Mouse (Mus musculus) MEL (cell line): ENCODE data around the gene Rnf111. TPM values are rescaled to one million over a fixed set of nuclear protein-coding genes. Genes with fewer than 3 reads are reported as not detected.

Source experiments
- DNase-seq: peaks from one replicate; pipeline ENCODE4 v3.0.0; 2011; ENCODE audit warnings: low read depth, low spot score
- H3K27ac ChIP-seq: 2 replicates; pipeline ENCODE4 v1.5.1; 2012; ENCODE audit warnings: low read depth, mild to moderate bottlenecking, control low read depth, low read length, moderate library complexity; ENCODE audit not compliant: control insufficient read depth
- H3K27me3 ChIP-seq, 2 experiments: fragments of 150-350 bp in 1 of 2; sonication (generic) in 1 of 2; 2 replicates each; pipeline ENCODE4 v1.6.1; 2012; ENCODE audit warnings: low read length in 2 of 2, mild to moderate bottlenecking in 2 of 2, improper control_type of control experiment in 1 of 2, moderate library complexity in 1 of 2; ENCODE audit not compliant: insufficient read depth in 2 of 2, control insufficient read depth in 1 of 2
- H3K36me3 ChIP-seq, 2 experiments: 2 replicates each; pipeline ENCODE4 v1.6.1; 2012 to 2014; ENCODE audit warnings: low read length in 2 of 2, improper control_type of control experiment in 1 of 2, inconsistent platforms in 1 of 2, mild to moderate bottlenecking in 1 of 2; ENCODE audit not compliant: insufficient read depth in 2 of 2, control insufficient read depth in 1 of 2
- H3K4me1 ChIP-seq, 2 experiments: fragments of 150-350 bp in 1 of 2; sonication (generic) in 1 of 2; 2 replicates each; pipeline ENCODE4 v1.6.1; 2012; ENCODE audit warnings: low read length in 2 of 2, improper control_type of control experiment in 1 of 2, mild to moderate bottlenecking in 1 of 2; ENCODE audit not compliant: insufficient read depth in 2 of 2, control insufficient read depth in 1 of 2
- H3K4me3 ChIP-seq, 2 experiments: fragments of 150-350 bp in 1 of 2; sonication (generic) in 1 of 2; 2 replicates each; pipeline ENCODE4 v1.5.1; 2012; ENCODE audit warnings: low read depth in 2 of 2, low read length in 2 of 2, mild to moderate bottlenecking in 2 of 2, moderate library complexity in 2 of 2, control low read depth in 1 of 2, improper control_type of control experiment in 1 of 2; ENCODE audit not compliant: control insufficient read depth in 1 of 2, insufficient read depth in 1 of 2
- H3K79me2 ChIP-seq: 2 replicates; pipeline ENCODE4 v1.6.1; 2012; ENCODE audit warnings: mild to moderate bottlenecking, low read length, moderate library complexity; ENCODE audit not compliant: control insufficient read depth, poor library complexity, insufficient read depth
- H3K9ac ChIP-seq: 2 replicates; pipeline ENCODE4 v1.6.1; 2012; ENCODE audit warnings: low read depth, mild to moderate bottlenecking, control low read depth, low read length, moderate library complexity; ENCODE audit not compliant: control insufficient read depth, poor library complexity, severe bottlenecking
- H3K9me3 ChIP-seq: fragments of 150-350 bp; sonication (generic); replicated peaks from 2 replicates; pipeline ENCODE4 v1.6.1; 2012; ENCODE audit warnings: mild to moderate bottlenecking, low read length, improper control_type of control experiment, moderate library complexity; ENCODE audit not compliant: insufficient read depth
- CHD1 ChIP-seq: IDR thresholded peaks from 2 replicates; pipeline ENCODE4 v1.6.1; 2012; ENCODE audit warnings: low read depth, mild to moderate bottlenecking, inconsistent platforms, low read length, improper control_type of control experiment
- CTCF ChIP-seq, 3 experiments: IDR thresholded peaks in 2 of 3; conservative IDR thresholded peaks in 1 of 3; 2 replicates each; pipeline ENCODE4 v1.5.1; 2011 to 2012; ENCODE audit warnings: low read length in 3 of 3, low read depth in 2 of 3, mild to moderate bottlenecking in 2 of 3, improper control_type of control experiment in 1 of 3, inconsistent platforms in 1 of 3, mixed read lengths in 1 of 3, moderate library complexity in 1 of 3; ENCODE audit not compliant: control insufficient read depth in 1 of 3, insufficient read depth in 1 of 3, poor library complexity in 1 of 3, severe bottlenecking in 1 of 3
- EP300 ChIP-seq, 2 experiments: IDR thresholded peaks; 2 replicates each; pipeline ENCODE4 v1.6.1; 2011; ENCODE audit warnings: improper control_type of control experiment in 2 of 2, low read length in 2 of 2, low read depth in 1 of 2, mild to moderate bottlenecking in 1 of 2
- GABPA ChIP-seq: IDR thresholded peaks from 2 replicates; pipeline ENCODE4 v1.6.1; 2012; ENCODE audit warnings: low read depth, mild to moderate bottlenecking, inconsistent platforms, low read length, improper control_type of control experiment, moderate library complexity
- GATA1 ChIP-seq: IDR thresholded peaks from 2 replicates; pipeline ENCODE4 v1.6.1; 2011; ENCODE audit warnings: low read depth, low read length, improper control_type of control experiment
- HCFC1 ChIP-seq: IDR thresholded peaks from 2 replicates; pipeline ENCODE4 v1.6.1; 2012; ENCODE audit warnings: low read depth, mild to moderate bottlenecking, inconsistent platforms, low read length, improper control_type of control experiment, moderate library complexity
- JUND ChIP-seq: IDR thresholded peaks from 2 replicates; pipeline ENCODE4 v1.6.1; 2011; ENCODE audit warnings: low read depth, mild to moderate bottlenecking, improper control_type of control experiment, low read length
- KAT2A ChIP-seq: conservative IDR thresholded peaks from 2 replicates; pipeline ENCODE4 v1.6.1; 2012; ENCODE audit warnings: low read depth, low read length, improper control_type of control experiment, inconsistent platforms
- MAFK ChIP-seq: IDR thresholded peaks from 2 replicates; pipeline ENCODE4 v1.6.1; 2011; ENCODE audit warnings: low read depth, mild to moderate bottlenecking, low read length, improper control_type of control experiment, borderline replicate concordance
- MAX ChIP-seq: IDR thresholded peaks from 2 replicates; pipeline ENCODE4 v1.6.1; 2011; ENCODE audit warnings: low read length, improper control_type of control experiment
- MAZ ChIP-seq: IDR thresholded peaks from 2 replicates; pipeline ENCODE4 v1.6.1; 2012; ENCODE audit warnings: low read depth, mild to moderate bottlenecking, inconsistent platforms, low read length, improper control_type of control experiment
- MXI1 ChIP-seq: IDR thresholded peaks from 2 replicates; pipeline ENCODE4 v1.6.1; 2011; ENCODE audit warnings: mild to moderate bottlenecking, low read depth, low read length, improper control_type of control experiment
- MYB ChIP-seq: IDR thresholded peaks from 2 replicates; pipeline ENCODE4 v1.6.1; 2011; ENCODE audit warnings: mild to moderate bottlenecking, low read depth, low read length, improper control_type of control experiment
- MYC ChIP-seq: IDR thresholded peaks from 2 replicates; pipeline ENCODE4 v1.6.1; 2011; ENCODE audit warnings: low read depth, mild to moderate bottlenecking, low read length, improper control_type of control experiment, moderate library complexity
- NRF1 ChIP-seq: IDR thresholded peaks from 2 replicates; pipeline ENCODE4 v1.6.1; 2014; ENCODE audit warnings: low read depth, mild to moderate bottlenecking, inconsistent platforms, low read length, improper control_type of control experiment, moderate library complexity; ENCODE audit not compliant: poor library complexity, insufficient read depth, severe bottlenecking
- POLR2AphosphoS2 ChIP-seq: IDR thresholded peaks from 2 replicates; pipeline ENCODE4 v1.6.1; 2011; ENCODE audit warnings: low read length, improper control_type of control experiment
- POLR2AphosphoS5 ChIP-seq: IDR thresholded peaks from 2 replicates; pipeline ENCODE4 v1.6.1; 2012; ENCODE audit warnings: low read depth, borderline replicate concordance, mild to moderate bottlenecking, inconsistent platforms, low read length, moderate library complexity, mixed read lengths
- SIN3A ChIP-seq: IDR thresholded peaks from 2 replicates; pipeline ENCODE4 v1.6.1; 2012; ENCODE audit warnings: low read length, improper control_type of control experiment, inconsistent platforms
- SMC3 ChIP-seq: IDR thresholded peaks from 2 replicates; pipeline ENCODE4 v1.6.1; 2011; ENCODE audit warnings: low read depth, low read length, improper control_type of control experiment
- TAL1 ChIP-seq: IDR thresholded peaks from 2 replicates; pipeline ENCODE4 v1.6.1; 2012; ENCODE audit warnings: mild to moderate bottlenecking, inconsistent platforms, low read length, moderate library complexity, mixed read lengths
- TBP ChIP-seq: IDR thresholded peaks from 2 replicates; pipeline ENCODE4 v1.8.0; 2011; ENCODE audit warnings: low read depth, low read length, improper control_type of control experiment
- UBTF ChIP-seq: IDR thresholded peaks from 2 replicates; pipeline ENCODE4 v1.6.1; 2012; ENCODE audit warnings: low read depth, mild to moderate bottlenecking, inconsistent platforms, low read length, improper control_type of control experiment, moderate library complexity, borderline replicate concordance; ENCODE audit not compliant: insufficient read depth
- ZMIZ1 ChIP-seq: IDR thresholded peaks from 2 replicates; pipeline ENCODE4 v1.6.1; 2012; ENCODE audit warnings: low read depth, mild to moderate bottlenecking, inconsistent platforms, low read length, improper control_type of control experiment, moderate library complexity
- ZNF384 ChIP-seq: IDR thresholded peaks from 2 replicates; pipeline ENCODE4 v1.6.1; 2012; ENCODE audit warnings: low read depth, mild to moderate bottlenecking, inconsistent platforms, low read length, improper control_type of control experiment
- polyA plus RNA-seq, 2 experiments: library from polyadenylated mRNA; stranded (reverse) in 1 of 2; unstranded in 1 of 2; fragments of >175 nt in 1 of 2; fragments of >200 nt in 1 of 2; gene quantifications; 2 replicates each; pipeline versions ENCODE4 v1.2.1 to v1.2.4; 2012; ENCODE audit warnings: low replicate concordance in 2 of 2, low read depth in 1 of 2; ENCODE audit not compliant: insufficient read length in 2 of 2, insufficient read depth in 1 of 2, missing spikeins in 1 of 2
- total RNA-seq: library from RNA; depleted of rRNA; stranded (reverse); fragments of 300-350 nt; gene quantifications from 2 replicates; pipeline ENCODE4 v1.2.3, GENCODE M21; 2012

The Rnf111 gene
- total and polyA plus RNA-seq, 3 experiments: 25.2 to 88.2 (median 46.0) TPM

DNA sequence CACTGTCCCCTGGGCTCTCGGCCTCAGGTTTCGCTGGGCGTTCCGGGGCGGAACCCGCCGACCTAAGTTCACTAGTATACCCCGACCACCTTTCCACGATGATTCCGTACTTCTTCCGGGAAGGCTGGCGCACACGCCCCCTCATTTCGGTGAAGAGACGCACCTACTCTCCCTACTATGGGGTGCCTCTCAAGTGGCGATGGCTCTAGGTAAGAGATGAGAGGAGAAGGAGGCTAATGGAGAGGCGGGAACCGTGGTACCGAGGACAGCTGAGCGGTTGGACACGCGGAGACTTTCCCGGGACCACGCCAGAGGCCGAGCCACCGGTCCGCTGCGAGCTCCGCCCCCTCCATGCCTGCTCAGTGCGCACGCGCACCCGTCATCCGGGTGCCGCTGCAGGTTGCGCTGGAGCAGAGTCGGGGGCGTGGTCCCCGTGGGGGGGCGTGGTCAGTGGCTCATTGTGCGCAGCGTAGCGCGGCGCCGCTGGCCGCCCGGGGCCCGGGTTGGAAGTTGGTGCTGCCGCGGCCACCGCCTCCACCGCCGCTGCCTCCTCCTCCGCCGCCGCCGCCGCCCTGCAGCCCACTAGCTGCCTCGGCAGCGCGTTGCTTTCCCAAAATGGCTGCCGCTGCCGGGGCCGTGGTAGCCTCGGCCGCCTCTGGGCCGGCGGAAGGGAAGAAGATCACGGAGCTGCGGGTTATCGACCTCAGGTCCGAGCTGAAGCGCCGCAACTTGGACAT, 38.9 kb upstream of the Rnf111 start, which contains the start of gene Sltm (continued):
- TF ChIP-seq HCFC1 (peak; percentile 76), MAFK (no peak), UBTF (peak; percentile 74; the same call in 1 of the 2 replicates)

DNA sequence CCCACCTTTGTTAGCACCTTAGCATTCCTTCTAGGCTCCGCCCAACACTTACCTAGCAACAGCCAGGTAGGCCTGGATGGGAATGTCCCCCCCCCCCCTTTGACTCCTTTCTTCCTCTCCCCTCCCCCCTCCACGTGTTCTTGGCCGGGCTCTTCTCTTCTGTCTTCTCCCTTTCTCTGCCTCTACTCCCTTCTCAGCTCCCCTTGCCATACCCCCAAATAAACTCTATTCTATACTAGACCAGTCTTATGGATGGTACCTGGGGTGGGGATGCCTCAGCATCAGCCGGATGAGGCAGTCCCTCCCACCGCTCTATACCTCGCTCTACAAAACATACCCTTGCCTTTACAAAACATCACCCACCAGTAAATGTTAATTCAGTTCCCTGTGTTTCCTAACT, 38.1 kb upstream of the Rnf111 start:
- Histone ChIP-seq H3K4me3 (peak overlapping the region; percentile 68 to 91), H3K27me3 (no peaks in the 10 kb centered on the region), H3K27ac (peak overlapping the region; percentile 69), H3K79me2 (peaks cover 28% of the 10 kb centered on the region), H3K36me3 (peaks cover 7 to 26% of the 10 kb centered on the region in 2 experiments), H3K4me1 (peaks cover 7 to 11% of the 10 kb centered on the region in 2 experiments), H3K9ac (peak overlapping the region; percentile 78), H3K9me3 (no peaks in the 10 kb centered on the region)
- DNase-seq: peak; percentile 43
- TF ChIP-seq MAZ: 0 out of 2 replicates have a peak, but pooled peaks have one; percentile 41
- peak; percentile 75; the same call in 1 of the 2 replicates for TF ChIP-seq MYC
- TF ChIP-seq MXI1: peak; percentile 44; the same call in 1 of the 2 replicates
- peak; percentile 53; the same call in 1 of the 2 replicates for TF ChIP-seq MAX
- no peak for TF ChIP-seq MYB
- no peak for TF ChIP-seq EP300 (IDR thresholded peaks at IDR 0.05; ENCODE audit: low read depth in 1 of 2, low read length in 2 of 2)

DNA sequence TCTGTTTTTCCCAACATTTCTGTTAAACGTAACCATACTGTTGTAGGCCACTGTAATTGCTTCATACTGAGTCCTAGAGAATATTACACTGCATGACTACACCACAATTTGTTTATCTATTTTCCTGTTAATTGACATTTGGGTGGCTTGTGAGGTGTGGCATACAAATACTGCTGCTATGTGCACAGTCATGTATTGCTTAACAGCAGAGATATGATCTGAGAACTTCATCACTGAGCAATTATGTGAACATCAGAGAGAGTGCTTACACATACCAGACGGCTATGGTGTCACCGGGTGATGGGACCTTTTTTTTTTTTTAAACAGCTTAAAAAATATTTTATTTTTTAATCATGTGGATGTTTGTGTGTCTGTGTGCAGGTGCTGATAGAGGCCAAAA, 29.8 kb upstream of the Rnf111 start:
- no peak overlapping the region for H3K9ac ChIP-seq
- H3K9me3 ChIP-seq: no peaks in the 10 kb centered on the region
- H3K4me3 ChIP-seq: no peak overlapping the region
- H3K4me1 ChIP-seq: peaks cover 0 to 4% of the 10 kb centered on the region in 2 experiments; a peak in 1 of 4 replicates
- H3K27me3 ChIP-seq: no peaks in the 10 kb centered on the region
- H3K27ac ChIP-seq: no peak overlapping the region
- TF ChIP-seq CTCF (IDR thresholded peaks at IDR 0.05 in 2 of 3, conservative IDR thresholded peaks at IDR 0.05 in 1 of 3; ENCODE audit: control insufficient read depth in 1 of 3, insufficient read depth in 1 of 3, low read depth in 2 of 3, low read length in 3 of 3, poor library complexity in 1 of 3, severe bottlenecking in 1 of 3) (no peak), GATA1 (0 out of 2 replicates have a peak, but pooled peaks have one; percentile 23)
- no peaks in the 10 kb centered on the region for H3K79me2 ChIP-seq
- DNase-seq: no peak
- H3K36me3 ChIP-seq: peaks cover 0 to 5% of the 10 kb centered on the region in 2 experiments; a peak in 2 of 4 replicates

DNA sequence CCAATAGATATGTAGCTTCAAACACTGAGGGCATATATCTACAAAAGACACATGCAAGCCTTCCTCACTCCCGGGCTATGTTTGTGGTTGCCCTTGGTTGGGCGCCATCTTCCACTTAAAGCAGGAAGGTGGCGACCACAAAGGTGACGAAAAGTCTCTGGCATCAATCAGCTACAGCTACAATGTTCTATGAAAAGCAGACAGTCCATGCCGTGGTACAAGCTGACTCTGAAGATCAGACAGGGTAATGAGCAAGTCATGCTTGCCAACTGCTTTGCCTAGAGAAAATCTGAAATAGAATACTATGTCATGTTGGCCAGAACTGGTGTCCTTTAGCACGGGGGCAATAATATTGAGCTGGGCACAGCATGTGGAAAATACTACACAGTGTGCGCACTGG, 20.8 kb upstream of the Rnf111 start:
- no peaks in the 10 kb centered on the region for H3K79me2 ChIP-seq
- DNase-seq: no peak
- TF ChIP-seq EP300 (IDR thresholded peaks at IDR 0.05; ENCODE audit: low read depth in 1 of 2, low read length in 2 of 2): no peak
- TF ChIP-seq MYC: no peak
- TF ChIP-seq GABPA: no peak
- TF ChIP-seq SIN3A: no peak
- TF ChIP-seq ZMIZ1: no peak
- no peak for TF ChIP-seq CHD1
- TF ChIP-seq JUND: no peak
- no peak for TF ChIP-seq POLR2AphosphoS2
- no peak for TF ChIP-seq POLR2AphosphoS5
- no peak for TF ChIP-seq TBP
- TF ChIP-seq NRF1: no peak
- TF ChIP-seq KAT2A: no peak
- no peak for TF ChIP-seq SMC3
- TF ChIP-seq ZNF384: no peak
- no peak for TF ChIP-seq TAL1

More for the DNA sequence above, 20.8 kb upstream of the Rnf111 start:
- Histone ChIP-seq H3K36me3 (no peaks in the 10 kb centered on the region), H3K9ac (no peak overlapping the region), H3K4me3 (no peak overlapping the region), H3K27ac (no peak overlapping the region), H3K27me3 (peaks cover 0 to 2% of the 10 kb centered on the region in 2 experiments; a peak in 3 of 4 replicates), H3K4me1 (peaks cover 0 to under 1% of the 10 kb centered on the region in 2 experiments; a peak in 1 of 4 replicates), H3K9me3 (no peaks in the 10 kb centered on the region)
